Mouse (Mus musculus) macrophage (primary cell): ENCODE measurements around the gene Pcf11. TPM values are rescaled to one million over a fixed set of nuclear protein-coding genes. Genes with fewer than 3 reads are reported as not detected.

Experiments
- H3K27ac ChIP-seq: fragments of 350-480 bp; formaldehyde crosslinking; 2 replicates; pipeline ENCODE4 v1.9.0; 2021
- H3K36me3 ChIP-seq: fragments of 350-480 bp; formaldehyde crosslinking; 2 replicates; pipeline ENCODE4 v1.9.0; 2021; ENCODE audit errors: inconsistent target
- H3K4me3 ChIP-seq: fragments of 350-480 bp; formaldehyde crosslinking; 2 replicates; pipeline ENCODE4 v1.9.0; 2021; ENCODE audit errors: inconsistent target
- H3K79me2 ChIP-seq: fragments of 350-480 bp; formaldehyde crosslinking; 2 replicates; pipeline ENCODE4 v1.9.0; 2021; ENCODE audit errors: inconsistent target
- WGBS: methylation state at CpG from one replicate; pipeline ENCODE4 v1.1.7; 2026; ENCODE audit warnings: inconsistent platforms; ENCODE audit not compliant: missing documents; 5-methylcytosine and 5-hydroxymethylcytosine counted together
- polyA plus RNA-seq: library from polyadenylated mRNA; stranded (reverse); fragments of 250-400 nt; gene quantifications from 3 replicates; pipeline ENCODE4 v1.2.4, GENCODE M21; 2018; ENCODE audit warnings: inconsistent platforms
- total RNA-seq, 78 experiments: library from RNA; depleted of rRNA; stranded (reverse); fragments of 250-400 nt; gene quantifications; 1 replicate in 9 of 78; 2 replicates in 24 of 78; 3 replicates in 43 of 78; 4 replicates in 2 of 78; pipeline ENCODE4 v1.2.4; 2018; ENCODE audit warnings: inconsistent platforms in 56 of 78

Gene Pcf11
- total RNA-seq (2018; cell fraction: chromatin; rRNA removed): 100 to 1,000 TPM; 107 to 516 (median 258) TPM
- 10 to 100 TPM; 16.3 to 59.4 (median 32.8) TPM for total RNA-seq (2018; cell fraction: cytosol; rRNA removed)
- total RNA-seq (2018; cell fraction: nucleus; rRNA removed): 100 to 1,000 TPM; 142 to 492 (median 219) TPM
- 19.0 to 30.0 TPM (median 27.8 TPM) in 3 replicates for polyA plus RNA-seq

- Histone ChIP-seq H3K27ac (peak within 1 kb of the TSS; percentile 91), H3K79me2 (peaks cover 49% of the 10 kb centered on the region), H3K4me3 (peak within 1 kb of the TSS; percentile 99), H3K36me3 (no peaks in the 10 kb centered on the region)
- 3% methylated on average over 73 of the region's 88 CpGs for WGBS
These were observed at the start of gene Pcf11 for GRCm38 (mm10) chr7:92669507-92670471. Gene Pcf11, minus strand, starts transcription at chr7:92669934.

DNA sequence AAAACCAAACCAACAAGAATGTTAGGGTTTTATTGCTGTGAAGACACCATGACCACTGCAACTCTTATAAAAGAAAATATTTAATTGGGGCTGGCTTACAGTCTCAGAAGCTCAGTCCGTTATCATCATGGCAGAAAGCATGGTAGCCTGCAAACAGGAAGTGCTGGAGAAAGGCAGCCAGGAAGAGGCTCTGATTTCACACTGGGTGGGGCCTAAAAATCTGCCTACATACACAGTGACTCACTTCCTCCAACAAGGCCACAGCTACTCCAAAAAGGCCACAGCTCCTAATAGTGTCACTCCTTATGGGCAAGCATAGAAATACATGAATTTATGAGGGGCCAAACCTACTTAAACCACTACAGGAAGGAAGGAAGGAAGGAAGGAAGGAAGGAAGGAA, 45.3 kb upstream of the Pcf11 start:
- Histone ChIP-seq H3K27ac (no peak overlapping the region), H3K36me3 (no peaks in the 10 kb centered on the region), H3K4me3 (no peak overlapping the region), H3K79me2 (no peaks in the 10 kb centered on the region)
- 92% methylated on average over 1 of the region's 1 CpGs for WGBS

GRCm38 (mm10) chr7:92711593-92711992, 41.9 kb upstream of the Pcf11 start:
- H3K79me2 ChIP-seq: no peaks in the 10 kb centered on the region
- H3K4me3 ChIP-seq: no peak overlapping the region
- no peak overlapping the region for H3K27ac ChIP-seq
- WGBS: 23% methylated on average over 3 of the region's 3 CpGs
- no peaks in the 10 kb centered on the region for H3K36me3 ChIP-seq

- WGBS: 91% methylated on average over 2 of the region's 2 CpGs
- H3K36me3 ChIP-seq: no peaks in the 10 kb centered on the region
- H3K27ac ChIP-seq: no peak overlapping the region
- H3K4me3 ChIP-seq: no peak overlapping the region
- no peaks in the 10 kb centered on the region for H3K79me2 ChIP-seq
These were observed 39.8 kb upstream of the Pcf11 start for GRCm38 (mm10) chr7:92709573-92709972.

DNA sequence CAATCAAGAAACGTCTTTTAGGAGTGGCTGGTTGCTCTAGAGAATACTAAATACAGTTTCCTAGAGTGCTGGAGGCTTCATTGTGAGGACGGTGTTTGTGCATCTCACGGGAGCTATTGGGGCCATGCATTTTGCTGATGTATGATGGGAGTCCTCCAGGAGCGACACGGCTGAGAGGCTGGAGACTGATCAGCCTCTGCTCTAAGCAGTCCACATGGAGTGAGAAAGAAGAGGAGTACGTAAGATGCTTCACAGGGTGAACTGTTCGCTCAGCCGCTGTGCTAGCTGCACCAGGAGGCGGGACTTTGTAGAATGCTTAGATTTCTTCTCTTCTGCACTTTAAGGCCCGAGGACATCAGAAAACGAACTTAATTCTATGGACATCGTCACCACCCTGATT, 37.0 kb upstream of the Pcf11 start:
- H3K4me3 ChIP-seq: no peak overlapping the region
- H3K27ac ChIP-seq: no peak overlapping the region
- H3K79me2 ChIP-seq: no peaks in the 10 kb centered on the region
- 89% methylated on average over 12 of the region's 12 CpGs for WGBS
- no peaks in the 10 kb centered on the region for H3K36me3 ChIP-seq

GRCm38 (mm10) chr7:92705534-92705933, 35.8 kb upstream of the Pcf11 start:
- WGBS: 85% methylated on average over 2 of the region's 2 CpGs
- Histone ChIP-seq H3K36me3 (no peaks in the 10 kb centered on the region), H3K27ac (no peak overlapping the region), H3K79me2 (no peaks in the 10 kb centered on the region), H3K4me3 (no peak overlapping the region)

DNA sequence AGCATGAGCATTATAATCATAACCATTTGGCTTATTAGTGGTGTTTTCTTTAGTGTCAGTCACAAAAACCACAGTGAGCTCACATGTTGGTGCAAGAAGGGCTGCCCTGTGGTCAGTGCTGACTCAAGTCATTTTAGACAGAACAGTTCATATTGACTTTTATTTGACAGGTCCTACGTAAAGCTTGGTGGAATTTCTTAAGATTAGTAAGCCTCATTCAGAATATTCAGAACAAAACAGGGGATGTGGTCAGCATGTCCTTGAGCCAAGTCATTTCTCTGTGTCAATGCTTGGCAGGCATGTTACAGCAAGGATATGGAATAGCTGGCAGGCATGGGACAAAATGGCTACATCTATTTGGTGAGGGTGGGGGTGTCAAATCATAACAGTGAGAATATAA, 33.9 kb upstream of the Pcf11 start:
- WGBS: 80% methylated on average over 1 of the region's 1 CpGs

GRCm38 (mm10) chr7:92698770-92699169, 29.0 kb upstream of the Pcf11 start:
- H3K79me2 ChIP-seq: no peaks in the 10 kb centered on the region
- no peaks in the 10 kb centered on the region for H3K36me3 ChIP-seq
- H3K4me3 ChIP-seq: no peak overlapping the region
- no peak overlapping the region for H3K27ac ChIP-seq
- WGBS: 49% methylated on average over 5 of the region's 5 CpGs

More for the DNA sequence above, 33.9 kb upstream of the Pcf11 start:
- no peak overlapping the region for H3K4me3 ChIP-seq
- H3K27ac ChIP-seq: no peak overlapping the region
- no peaks in the 10 kb centered on the region for H3K36me3 ChIP-seq
- H3K79me2 ChIP-seq: no peaks in the 10 kb centered on the region

GRCm38 (mm10) chr7:92696395-92696794, 26.7 kb upstream of the Pcf11 start:
- Histone ChIP-seq H3K36me3 (no peaks in the 10 kb centered on the region), H3K79me2 (no peaks in the 10 kb centered on the region), H3K27ac (no peak overlapping the region), H3K4me3 (no peak overlapping the region)
- WGBS: 89% methylated on average over 3 of the region's 3 CpGs

DNA sequence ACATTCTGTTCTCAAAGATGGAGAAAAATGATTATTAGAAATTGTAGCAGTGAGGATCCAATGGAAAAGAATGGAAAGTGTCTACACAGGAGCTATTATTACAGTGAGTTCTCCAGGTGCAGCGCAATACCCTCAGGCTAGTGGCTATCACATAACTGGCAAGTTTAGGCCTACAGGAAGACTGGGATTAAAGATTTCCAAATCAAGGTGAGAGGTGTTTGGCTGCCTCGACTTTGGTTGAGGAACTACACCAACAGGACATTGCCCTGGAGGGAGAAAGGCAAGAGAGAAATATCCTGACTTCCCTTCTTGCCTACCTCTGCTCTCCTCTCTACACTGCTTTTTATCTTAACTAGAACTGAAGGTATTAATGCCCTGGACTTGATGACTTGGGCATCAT, 19.4 kb upstream of the Pcf11 start:
- Histone ChIP-seq H3K36me3 (no peaks in the 10 kb centered on the region), H3K4me3 (no peak overlapping the region), H3K27ac (no peak overlapping the region), H3K79me2 (no peaks in the 10 kb centered on the region)
- 70% methylated on average over 2 of the region's 2 CpGs for WGBS

GRCm38 (mm10) chr7:92688299-92688669, 18.6 kb upstream of the Pcf11 start:
- 100% methylated on average over 2 of the region's 2 CpGs for WGBS
- Histone ChIP-seq H3K79me2 (no peaks in the 10 kb centered on the region), H3K36me3 (no peaks in the 10 kb centered on the region), H3K27ac (no peak overlapping the region), H3K4me3 (no peak overlapping the region)

DNA sequence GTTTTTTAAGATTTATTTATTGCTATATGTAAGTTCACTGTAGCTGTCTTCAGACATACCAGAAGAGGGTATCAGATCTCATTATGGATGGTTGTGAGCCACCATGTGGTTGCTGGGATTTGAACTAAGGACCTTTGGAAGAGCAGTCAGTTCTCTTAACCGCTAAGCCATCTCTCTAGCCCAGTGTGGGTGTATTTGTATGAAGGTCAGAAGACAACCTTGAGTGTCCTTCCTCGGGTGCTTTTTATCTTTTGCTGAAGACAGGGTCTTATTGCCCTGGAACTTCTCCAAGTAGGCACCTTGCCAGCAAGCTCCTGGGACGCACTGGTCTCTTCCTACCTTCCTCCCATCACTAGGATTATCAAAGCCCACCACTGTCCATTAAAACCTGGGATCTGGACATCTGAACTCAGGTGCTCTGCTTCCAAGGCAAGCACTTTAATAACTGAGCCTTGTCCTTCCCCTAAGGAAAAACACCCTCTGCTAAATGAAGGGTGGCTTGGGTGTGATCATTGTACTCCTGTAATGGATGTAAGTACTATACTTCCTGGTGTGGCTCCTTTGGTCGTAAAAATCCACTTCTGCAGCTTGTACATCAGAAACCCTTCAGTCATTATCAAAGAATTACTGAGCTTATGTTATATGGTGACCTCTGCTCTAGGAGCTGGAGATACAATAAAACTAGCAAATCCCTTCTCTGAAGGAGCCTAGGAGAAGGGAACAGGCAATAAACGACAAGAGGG, 18.0 kb upstream of the Pcf11 start:
- H3K4me3 ChIP-seq: no peak overlapping the region
- no peak overlapping the region for H3K27ac ChIP-seq
- no peaks in the 10 kb centered on the region for H3K36me3 ChIP-seq
- no peaks in the 10 kb centered on the region for H3K79me2 ChIP-seq
- WGBS: 82% methylated on average over 5 of the region's 5 CpGs

GRCm38 (mm10) chr7:92677346-92677745, 7.6 kb upstream of the Pcf11 start:
- 96% methylated on average over 4 of the region's 4 CpGs for WGBS
- Histone ChIP-seq H3K4me3 (no peak overlapping the region), H3K36me3 (no peaks in the 10 kb centered on the region), H3K79me2 (no peaks in the 10 kb centered on the region), H3K27ac (no peak overlapping the region)

DNA sequence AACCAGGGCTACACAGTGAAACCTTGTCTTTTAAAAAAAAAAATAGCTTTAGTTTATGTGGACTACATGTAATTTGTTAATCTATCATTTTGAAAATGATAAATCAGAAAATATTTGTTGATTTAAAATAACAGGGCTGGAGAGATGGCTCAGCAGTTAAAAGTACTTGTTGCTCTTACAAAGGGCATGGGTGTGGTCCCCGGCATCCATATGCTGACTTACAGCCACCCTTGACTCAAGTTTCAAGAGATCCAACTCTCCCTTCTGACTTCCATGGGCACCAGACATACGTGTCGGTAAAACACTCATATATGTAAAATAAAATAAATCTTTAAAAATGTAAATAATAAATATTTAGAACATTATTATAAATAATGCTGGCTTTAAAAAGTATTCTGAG, 5.4 kb upstream of the Pcf11 start:
- Histone ChIP-seq H3K27ac (no peak overlapping the region), H3K36me3 (no peaks in the 10 kb centered on the region), H3K4me3 (no peak overlapping the region), H3K79me2 (no peaks in the 10 kb centered on the region)
- WGBS: 90% methylated on average over 3 of the region's 3 CpGs
